Mouse (Mus musculus) right cerebral cortex, postnatal 10 days (tissue): Measurements from ENCODE around the gene Teddm1a.
"Not testable (repeated sequence)": the region's sequence is repeated elsewhere in the genome, so short reads cannot be mapped to it uniquely, and the experiment has no call there.

Experiments used
- DNase-seq, 2 experiments: peaks; one replicate each; pipeline ENCODE4 v3.0.0; 2021; ENCODE audit warnings: low spot score in 2 of 2

The Teddm1a gene

GRCm38 (mm10) chr1:153891442-153891841, at the start of gene Teddm1a:
TSS of gene Teddm1a (plus strand) at chr1:153891742.
- DNase-seq, result no peak

GRCm38 (mm10) chr1:153842121-153842740, 49.3 kb upstream of the Teddm1a start:
- DNase-seq, result no peak

- no peak for DNase-seq
Observed at GRCm38 (mm10) chr1:153844042-153844441, 47.5 kb upstream of the Teddm1a start, which contains the start of gene Rgsl1. TSS of gene Rgsl1 (minus strand) at chr1:153844142.

GRCm38 (mm10) chr1:153846420-153846819, 45.1 kb upstream of the Teddm1a start:
- DNase-seq, result no peak

GRCm38 (mm10) chr1:153846867-153847266, 44.7 kb upstream of the Teddm1a start:
- DNase-seq, result no peak

- not testable (repeated sequence) for DNase-seq
Observed at GRCm38 (mm10) chr1:153852696-153853095, 38.8 kb upstream of the Teddm1a start.

GRCm38 (mm10) chr1:153855946-153856345, 35.6 kb upstream of the Teddm1a start:
- DNase-seq, result no peak

- DNase-seq, result no peak
Observed at GRCm38 (mm10) chr1:153874045-153874444, 17.5 kb upstream of the Teddm1a start, which contains the start of gene Teddm1b. TSS of gene Teddm1b (plus strand) at chr1:153874345.

GRCm38 (mm10) chr1:153880391-153880790, 11.2 kb upstream of the Teddm1a start:
- DNase-seq, result not testable (repeated sequence)

- DNase-seq, result no peak
Observed at GRCm38 (mm10) chr1:153886024-153886633, 5.4 kb upstream of the Teddm1a start.

- DNase-seq, result no peak
Observed at GRCm38 (mm10) chr1:153890121-153890520, 1.4 kb upstream of the Teddm1a start.

- DNase-seq, result no peak
Observed at GRCm38 (mm10) chr1:153893746-153894145, 2.2 kb downstream of the Teddm1a start.

- peak in 1 of 2 experiments; percentile 54 for DNase-seq
Observed at GRCm38 (mm10) chr1:153894201-153894893, 2.8 kb downstream of the Teddm1a start.

GRCm38 (mm10) chr1:153894979-153895378, 3.4 kb downstream of the Teddm1a start:
- peak; percentile 89 for DNase-seq

GRCm38 (mm10) chr1:153897196-153897595, 5.7 kb downstream of the Teddm1a start:
- no peak for DNase-seq

- no peak for DNase-seq
Observed at GRCm38 (mm10) chr1:153898989-153899730, 7.6 kb downstream of the Teddm1a start.

GRCm38 (mm10) chr1:153899731-153900380, 8.3 kb downstream of the Teddm1a start, which contains the start of the genes Glul and Teddm2:
TSS of gene Glul (plus strand) at chr1:153899944.
TSS of gene Teddm2 (minus strand) at chr1:153900228.
- DNase-seq, result peak; percentile 97 to 98

- no peak for DNase-seq
Observed at GRCm38 (mm10) chr1:153900381-153900780, 8.8 kb downstream of the Teddm1a start.

- DNase-seq, result no peak
Observed at GRCm38 (mm10) chr1:153900860-153901730, 9.6 kb downstream of the Teddm1a start.

GRCm38 (mm10) chr1:153903006-153903405, 11.5 kb downstream of the Teddm1a start:
- DNase-seq, result no peak
